Mouse (Mus musculus): Measurements from ENCODE around the gene Il27ra. TPM values are rescaled to one million over a fixed set of nuclear protein-coding genes. Genes with fewer than 3 reads are reported as not detected.
"Not testable (repeated sequence)": the region's sequence is repeated elsewhere in the genome, so short reads cannot be mapped to it uniquely, and the experiment has no call there.

Gene Il27ra
- polyA plus RNA-seq, 1 experiment from 2014 or later: 4.6 TPM

GRCm38 (mm10) chr8:83992488-83992887 lies 49.9 kb downstream of the Il27ra start:
- no peak for ATAC-seq (ENCODE audit: extremely low read depth, insufficient number of reproducible peaks, low FRiP score, low TSS enrichment)
- Histone ChIP-seq H3K36me3 (peaks cover 78% of the 10 kb centered on the region), H3K9me3 (no peaks in the 10 kb centered on the region), H3K4me3 (no peak overlapping the region), H3K27me3 (replicated peaks) (no peaks in the 10 kb centered on the region), H3K27ac (replicated peaks) (no peak overlapping the region), H3K9ac (no peak overlapping the region), H3K4me1 (peaks cover 8% of the 10 kb centered on the region), H3K4me2 (no peak overlapping the region)
- WGBS: 63% methylated on average over 2 of the region's 2 CpGs

- no peak overlapping the region for H3K4me3 ChIP-seq
- H3K27ac ChIP-seq (replicated peaks): no peak overlapping the region
- H3K9ac ChIP-seq: no peak overlapping the region
- ATAC-seq (ENCODE audit: extremely low read depth, insufficient number of reproducible peaks, low FRiP score, low TSS enrichment): no peak
- no peaks in the 10 kb centered on the region for H3K4me1 ChIP-seq
- WGBS: 90% methylated on average over 14 of the region's 14 CpGs
- no peaks in the 10 kb centered on the region for H3K27me3 ChIP-seq (replicated peaks)
- peaks cover 99% of the 10 kb centered on the region for H3K36me3 ChIP-seq
- H3K9me3 ChIP-seq: no peaks in the 10 kb centered on the region
- no peak overlapping the region for H3K4me2 ChIP-seq
Observed at GRCm38 (mm10) chr8:83990170-83990569, 52.2 kb downstream of the Il27ra start.

GRCm38 (mm10) chr8:83989243-83989642 lies 53.1 kb downstream of the Il27ra start:
- Histone ChIP-seq H3K27ac (replicated peaks) (no peak overlapping the region), H3K4me2 (no peak overlapping the region), H3K4me1 (no peaks in the 10 kb centered on the region), H3K36me3 (peaks cover 99% of the 10 kb centered on the region), H3K4me3 (no peak overlapping the region), H3K9me3 (no peaks in the 10 kb centered on the region), H3K9ac (no peak overlapping the region), H3K27me3 (replicated peaks) (no peaks in the 10 kb centered on the region)
- WGBS: 82% methylated on average over 7 of the region's 7 CpGs
- no peak for ATAC-seq (ENCODE audit: extremely low read depth, insufficient number of reproducible peaks, low FRiP score, low TSS enrichment)

- Histone ChIP-seq H3K4me1 (peaks cover 32% of the 10 kb centered on the region), H3K36me3 (peaks cover 84% of the 10 kb centered on the region)
- H3K9ac ChIP-seq; H3K9me3 ChIP-seq; H3K4me2 ChIP-seq; H3K27me3 ChIP-seq (replicated peaks); H3K27ac ChIP-seq (replicated peaks); H3K4me3 ChIP-seq; ATAC-seq (ENCODE audit: extremely low read depth, insufficient number of reproducible peaks, low FRiP score, low TSS enrichment): not testable (repeated sequence)
- WGBS: 97% methylated on average over 2 of the region's 2 CpGs
Observed at GRCm38 (mm10) chr8:83983222-83983621, 59.2 kb downstream of the Il27ra start.

- ATAC-seq (ENCODE audit: extremely low read depth, insufficient number of reproducible peaks, low FRiP score, low TSS enrichment): no peak
- Histone ChIP-seq H3K4me3 (no peak overlapping the region), H3K9me3 (no peaks in the 10 kb centered on the region), H3K36me3 (peaks cover 81% of the 10 kb centered on the region), H3K4me2 (no peak overlapping the region), H3K9ac (no peak overlapping the region), H3K27me3 (replicated peaks) (no peaks in the 10 kb centered on the region), H3K27ac (replicated peaks) (no peak overlapping the region), H3K4me1 (peaks cover 40% of the 10 kb centered on the region)
- WGBS: 68% methylated on average over 4 of the region's 4 CpGs
Observed at GRCm38 (mm10) chr8:83982449-83982848, 59.9 kb downstream of the Il27ra start.

- no peak overlapping the region for H3K9ac ChIP-seq
- H3K4me2 ChIP-seq: no peak overlapping the region
- peaks cover 49% of the 10 kb centered on the region for H3K4me1 ChIP-seq
- no peaks in the 10 kb centered on the region for H3K9me3 ChIP-seq
- H3K27ac ChIP-seq (replicated peaks): peak overlapping the region; percentile 95
- ATAC-seq (ENCODE audit: extremely low read depth, insufficient number of reproducible peaks, low FRiP score, low TSS enrichment): no peak
- H3K4me3 ChIP-seq: no peak overlapping the region
- peaks cover 72% of the 10 kb centered on the region for H3K36me3 ChIP-seq
- 89% methylated on average over 7 of the region's 7 CpGs for WGBS
- no peaks in the 10 kb centered on the region for H3K27me3 ChIP-seq (replicated peaks)
Observed at GRCm38 (mm10) chr8:83981533-83981932, 60.9 kb downstream of the Il27ra start.

GRCm38 (mm10) chr8:83980845-83981244 lies 61.5 kb downstream of the Il27ra start:
- 65% methylated on average over 8 of the region's 8 CpGs for WGBS
- ATAC-seq (ENCODE audit: extremely low read depth, insufficient number of reproducible peaks, low FRiP score, low TSS enrichment): no peak
- H3K4me1 ChIP-seq: peaks cover 56% of the 10 kb centered on the region
- H3K9me3 ChIP-seq: no peaks in the 10 kb centered on the region
- H3K9ac ChIP-seq: peak overlapping the region; percentile 64
- peak overlapping the region; percentile 35; the same call in 1 of the 2 replicates for H3K4me2 ChIP-seq
- peak overlapping the region; percentile 95 for H3K27ac ChIP-seq (replicated peaks)
- no peaks in the 10 kb centered on the region for H3K27me3 ChIP-seq (replicated peaks)
- no peak overlapping the region for H3K4me3 ChIP-seq
- H3K36me3 ChIP-seq: peaks cover 65% of the 10 kb centered on the region

MicroRNAs encoded within 50 kb of the gene (microRNA counts, 519-probe panel; counts per million panel counts)
- microRNA mmu-miR-1199 (209 counts per million, percentile 61 among the panel's probes with 10 or more counts), microRNA mmu-miR-709 (1,756 counts per million, percentile 63 among the panel's probes with 10 or more counts)

Small RNAs within 50 kb of the gene (microRNA-seq; reads per million reads assigned to microRNA genes)
- not detected for gene Mir1199
- gene Mir709: not detected
- gene Mir8111: 1.2 reads per million

Other genes starting within 250 kb of the Il27ra start
- gene Adgrl1, start 142.5 kb downstream of the Il27ra start, polyA plus RNA-seq (2015; fragmentation: Nextera tagmentation; extraction: Ambion mirVana): 8.5 and 8.7 TPM in 2 replicates
- gene Gm10644, start 87.4 kb downstream of the Il27ra start, polyA plus RNA-seq (2015; fragmentation: Nextera tagmentation; extraction: Ambion mirVana): 0.41 and 0.55 TPM in 2 replicates
- 57.0 and 62.7 TPM in 2 replicates for gene Asf1b, start 87.1 kb downstream of the Il27ra start, polyA plus RNA-seq (2015; fragmentation: Nextera tagmentation; extraction: Ambion mirVana)
- 197 and 206 TPM in 2 replicates for gene Prkaca, start 69.6 kb downstream of the Il27ra start, polyA plus RNA-seq (2015; fragmentation: Nextera tagmentation; extraction: Ambion mirVana)
- 4.8 and 5.7 TPM in 2 replicates for gene Samd1, start 44.9 kb downstream of the Il27ra start, polyA plus RNA-seq (2015; fragmentation: Nextera tagmentation; extraction: Ambion mirVana)
- gene 1700067K01Rik, start 41.1 kb downstream of the Il27ra start, polyA plus RNA-seq (2015; fragmentation: Nextera tagmentation; extraction: Ambion mirVana): 0.50 and 0.53 TPM in 2 replicates
- gene 2210011C24Rik, start 30.4 kb downstream of the Il27ra start, polyA plus RNA-seq (2015; fragmentation: Nextera tagmentation; extraction: Ambion mirVana): not detected in 2 replicates
- 1.2 and 1.6 TPM in 2 replicates for gene Palm3, start 21.1 kb downstream of the Il27ra start, polyA plus RNA-seq (2015; fragmentation: Nextera tagmentation; extraction: Ambion mirVana)
- gene Rln3, start 2.4 kb upstream of the Il27ra start, polyA plus RNA-seq (2015; fragmentation: Nextera tagmentation; extraction: Ambion mirVana): 0.25 TPM in 1 of 2 replicates, not detected in the other
- gene Gm10643, start 22.5 kb upstream of the Il27ra start, polyA plus RNA-seq (2015; fragmentation: Nextera tagmentation; extraction: Ambion mirVana): 0.86 and 0.93 TPM in 2 replicates
- gene Rfx1, start 24.2 kb upstream of the Il27ra start, polyA plus RNA-seq (2015; fragmentation: Nextera tagmentation; extraction: Ambion mirVana): 5.7 and 5.8 TPM in 2 replicates
- 7.6 TPM in 2 replicates for gene Dcaf15, start 62.2 kb upstream of the Il27ra start, polyA plus RNA-seq (2015; fragmentation: Nextera tagmentation; extraction: Ambion mirVana)
- 0.06 and 0.12 TPM in 2 replicates for gene Podnl1, start 83.4 kb upstream of the Il27ra start, polyA plus RNA-seq (2015; fragmentation: Nextera tagmentation; extraction: Ambion mirVana)
- 14.5 and 15.3 TPM in 2 replicates for gene Cc2d1a, start 105.3 kb upstream of the Il27ra start, polyA plus RNA-seq (2015; fragmentation: Nextera tagmentation; extraction: Ambion mirVana)
- 0.82 and 0.88 TPM in 2 replicates for gene 4930432K21Rik, start 105.4 kb upstream of the Il27ra start, polyA plus RNA-seq (2015; fragmentation: Nextera tagmentation; extraction: Ambion mirVana)
- 1.9 and 2.8 TPM in 2 replicates for gene Nanos3, start 142.6 kb upstream of the Il27ra start, polyA plus RNA-seq (2015; fragmentation: Nextera tagmentation; extraction: Ambion mirVana)
- 9.1 and 9.3 TPM in 2 replicates for gene Zswim4, start 194.5 kb upstream of the Il27ra start, polyA plus RNA-seq (2015; fragmentation: Nextera tagmentation; extraction: Ambion mirVana)
- gene D8Ertd738e, start 207.1 kb upstream of the Il27ra start, polyA plus RNA-seq (2015; fragmentation: Nextera tagmentation; extraction: Ambion mirVana): 276 and 328 TPM in 2 replicates
- gene Mri1, start 214.7 kb upstream of the Il27ra start, polyA plus RNA-seq (2015; fragmentation: Nextera tagmentation; extraction: Ambion mirVana): 45.4 and 50.3 TPM in 2 replicates
- gene Ccdc130, start 227.8 kb upstream of the Il27ra start, polyA plus RNA-seq (2015; fragmentation: Nextera tagmentation; extraction: Ambion mirVana): 11.3 and 16.9 TPM in 2 replicates